Mouse (Mus musculus): ENCODE results near the gene Tab1.

Tab1 gene

DNA sequence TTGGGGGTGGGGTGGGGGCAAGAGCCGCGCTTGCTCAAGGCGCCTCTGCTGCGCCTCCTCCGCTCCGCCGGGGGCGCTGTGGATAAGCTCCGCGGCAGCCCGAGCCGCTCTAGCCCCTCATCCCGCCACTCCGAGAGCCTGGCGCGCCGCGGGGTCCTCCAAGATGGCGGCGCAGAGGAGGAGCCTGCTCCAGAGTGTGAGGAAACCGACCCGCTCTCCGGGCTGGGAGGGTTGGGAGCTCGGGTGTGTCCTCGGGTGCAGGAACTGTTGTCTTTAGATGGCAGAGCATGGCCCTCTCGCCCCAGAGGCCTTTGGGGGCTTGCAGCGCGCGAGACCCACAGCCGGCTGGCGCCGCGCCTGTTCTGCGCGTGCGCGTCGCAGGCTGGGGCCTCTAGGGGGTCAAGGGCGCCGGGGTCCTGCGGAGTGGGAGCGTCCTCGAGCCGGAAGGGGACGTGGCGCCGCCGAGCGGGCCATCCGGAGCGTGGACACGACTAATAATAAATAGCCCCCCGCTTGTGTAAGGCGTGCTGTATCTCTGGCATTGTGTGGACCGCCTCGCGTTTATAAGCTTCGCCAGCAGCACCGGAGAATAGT lies at the start of gene Tab1:
Gene Tab1 (plus strand): TSS at position 135 of the 594 bp plus-strand sequence.
- DNase-seq = peak; percentile 91

DNA sequence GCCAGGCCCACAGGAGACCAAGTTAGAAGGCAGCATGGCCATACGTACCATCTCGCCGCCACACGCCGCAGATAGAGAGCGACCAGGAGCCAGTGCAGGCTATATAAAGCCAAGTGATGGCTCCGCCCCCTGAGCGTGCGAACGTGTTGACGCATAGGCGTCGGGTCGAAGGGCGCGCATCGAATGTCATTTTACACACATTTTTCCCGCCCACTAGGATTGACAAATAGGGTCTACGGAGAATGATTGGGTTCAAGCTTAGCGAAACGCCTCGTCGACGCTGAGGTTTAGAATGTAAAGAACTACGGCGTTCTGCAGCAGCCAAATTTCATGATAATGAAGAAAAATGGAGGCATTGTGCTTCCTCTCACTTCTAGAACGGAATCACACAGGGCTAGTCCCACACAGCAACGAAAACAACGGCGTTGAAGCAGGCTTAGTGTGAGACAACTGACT lies 49.6 kb upstream of the Tab1 start:
- DNase-seq = peak; percentile 99

- DNase-seq = no peak
Measured at GRCm38 (mm10) chr15:80083740-80084139, 49.2 kb upstream of the Tab1 start.

GRCm38 (mm10) chr15:80087406-80088012 lies 45.4 kb upstream of the Tab1 start:
- peak; percentile 51 for DNase-seq

- peak; percentile 98 for DNase-seq
Measured at GRCm38 (mm10) chr15:80088637-80089036, 44.3 kb upstream of the Tab1 start.

DNA sequence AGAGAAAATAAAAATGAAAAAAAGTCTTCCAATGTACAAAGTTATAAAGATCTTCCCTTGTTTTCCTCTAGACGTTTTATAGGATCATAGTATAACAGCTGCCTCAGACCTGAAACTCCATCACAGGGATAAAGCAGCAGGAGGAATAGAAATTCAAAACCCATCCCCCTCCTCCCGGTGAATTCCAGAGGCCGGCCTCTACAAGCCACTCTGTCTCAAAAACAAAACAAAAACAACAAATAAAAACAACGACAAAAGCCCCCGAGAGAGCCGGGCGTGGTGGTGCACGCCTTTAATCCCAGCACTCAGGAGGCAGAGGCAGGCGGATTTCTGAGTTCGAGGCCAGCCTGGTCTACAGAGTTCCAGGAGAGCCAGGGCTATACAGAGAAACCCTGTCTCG lies 42.8 kb upstream of the Tab1 start:
- DNase-seq = peak; percentile 41

DNA sequence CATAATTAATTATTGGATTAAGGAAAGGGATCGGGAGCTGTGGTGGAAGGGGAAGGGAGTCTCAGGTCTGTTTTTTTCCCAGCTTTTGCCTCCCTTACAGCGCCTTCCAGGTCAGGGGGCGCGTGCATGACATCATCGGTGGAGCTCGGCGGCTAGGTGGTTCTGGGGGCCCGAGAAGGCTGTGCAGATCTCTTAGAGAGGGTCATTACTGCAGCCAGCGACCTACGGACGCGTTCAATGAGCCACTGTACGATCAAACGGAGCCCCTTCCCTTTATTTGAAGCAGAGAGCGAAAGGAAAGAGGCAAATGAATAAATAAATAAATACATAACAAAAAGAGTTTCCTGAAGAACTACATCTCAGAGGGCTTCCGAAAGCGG lies 42.2 kb upstream of the Tab1 start:
- DNase-seq = peak; percentile 70

GRCm38 (mm10) chr15:80091121-80091955 lies 41.6 kb upstream of the Tab1 start, which contains the start of the genes Syngr1 and Rpl3:
Gene Syngr1, plus strand, starts transcription at chr15:80091334.
Gene Rpl3, minus strand, starts transcription at chr15:80091868.
- peak; percentile 86 for DNase-seq

GRCm38 (mm10) chr15:80092041-80092441 lies 40.9 kb upstream of the Tab1 start:
- DNase-seq = peak; percentile 79

DNA sequence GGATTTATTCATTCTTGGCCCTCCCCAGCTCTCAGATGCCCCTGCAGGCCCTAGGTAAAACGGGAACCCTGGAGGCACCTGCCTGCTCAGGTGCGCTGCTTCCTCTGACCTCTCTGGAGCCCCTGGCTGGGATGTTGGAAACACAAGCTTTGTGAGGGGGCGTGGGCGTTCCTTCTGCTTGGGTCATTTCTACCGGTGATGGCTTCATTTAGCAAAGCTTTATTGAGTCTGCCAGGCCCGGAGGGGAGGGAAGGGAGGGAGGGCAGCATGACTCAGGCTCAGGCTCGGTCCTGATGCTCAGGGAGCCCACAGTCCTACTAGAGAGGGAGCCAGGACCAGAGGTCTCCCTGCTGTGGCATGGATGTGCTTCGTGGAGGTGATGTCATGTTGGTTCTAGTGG lies 40.3 kb upstream of the Tab1 start:
- peak; percentile 91 for DNase-seq

GRCm38 (mm10) chr15:80094201-80094600 lies 38.7 kb upstream of the Tab1 start:
- DNase-seq = peak; percentile 93

GRCm38 (mm10) chr15:80095596-80095995 lies 37.3 kb upstream of the Tab1 start:
- DNase-seq = no peak

DNA sequence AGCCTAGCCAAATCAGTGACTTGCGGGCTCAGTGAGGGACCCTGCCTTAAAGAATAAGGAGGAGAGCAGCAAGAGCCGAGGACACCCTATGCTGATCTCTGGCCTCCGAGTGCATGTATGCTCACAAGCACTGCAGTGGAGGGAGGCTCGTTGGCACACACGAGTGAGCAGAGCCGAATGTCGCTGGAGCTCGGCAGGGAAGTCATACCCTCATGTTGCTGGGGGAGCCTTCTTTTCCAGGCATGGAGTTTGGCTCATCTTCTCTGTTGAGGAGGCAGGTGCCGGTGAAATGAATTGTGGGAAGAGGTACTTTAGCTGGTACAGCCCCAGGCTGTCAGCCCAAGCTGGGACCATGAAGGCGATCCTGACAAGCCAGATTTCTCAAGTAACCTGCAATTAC lies 36.5 kb upstream of the Tab1 start:
- DNase-seq = no peak

DNA sequence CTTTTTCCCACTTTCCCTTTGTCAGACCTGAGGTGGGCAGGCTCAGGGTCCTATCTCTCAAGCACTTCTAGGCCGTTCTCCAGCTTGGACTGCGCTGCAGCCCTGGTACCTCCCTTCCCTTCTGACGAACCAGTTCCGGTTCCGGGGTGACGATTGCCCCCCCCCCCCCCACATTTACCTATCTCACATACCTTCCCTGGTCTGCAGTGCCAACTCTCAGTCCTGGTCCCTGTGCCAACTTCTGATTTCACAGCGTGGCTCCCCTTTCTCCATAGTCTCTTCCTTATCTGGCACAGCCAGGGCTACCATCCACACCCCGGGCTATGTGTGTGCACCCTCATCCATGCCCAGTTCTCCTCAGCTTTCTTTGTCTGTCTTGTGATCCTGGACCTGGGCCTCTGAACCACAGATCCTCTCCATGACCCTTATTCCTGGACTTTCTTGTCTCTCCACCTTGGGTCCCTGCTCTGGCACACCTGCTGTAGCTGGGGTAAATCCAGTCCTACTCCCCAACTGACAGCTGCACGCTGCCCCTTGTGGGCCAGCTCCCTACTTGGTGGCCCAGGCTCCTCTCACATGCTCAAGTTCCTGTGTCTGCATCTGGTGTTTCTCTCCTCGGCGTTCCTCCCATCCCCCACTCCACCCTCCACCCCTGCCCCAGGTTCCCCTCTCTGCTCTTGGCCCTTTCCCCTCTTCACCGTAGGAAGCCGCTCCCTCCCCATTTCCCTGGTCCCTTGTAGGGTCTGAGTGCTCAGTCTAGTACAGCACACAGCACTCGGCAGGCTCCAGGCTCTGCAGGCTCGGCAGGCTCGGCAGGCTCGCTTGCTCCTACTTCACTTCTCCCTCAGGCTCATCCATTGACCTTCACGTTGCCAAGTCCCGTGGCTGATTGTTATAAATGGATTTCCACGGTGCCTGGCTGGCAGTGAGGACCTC lies 35.7 kb upstream of the Tab1 start:
- DNase-seq = no peak

GRCm38 (mm10) chr15:80097999-80098461 lies 34.9 kb upstream of the Tab1 start:
- no peak for DNase-seq

DNA sequence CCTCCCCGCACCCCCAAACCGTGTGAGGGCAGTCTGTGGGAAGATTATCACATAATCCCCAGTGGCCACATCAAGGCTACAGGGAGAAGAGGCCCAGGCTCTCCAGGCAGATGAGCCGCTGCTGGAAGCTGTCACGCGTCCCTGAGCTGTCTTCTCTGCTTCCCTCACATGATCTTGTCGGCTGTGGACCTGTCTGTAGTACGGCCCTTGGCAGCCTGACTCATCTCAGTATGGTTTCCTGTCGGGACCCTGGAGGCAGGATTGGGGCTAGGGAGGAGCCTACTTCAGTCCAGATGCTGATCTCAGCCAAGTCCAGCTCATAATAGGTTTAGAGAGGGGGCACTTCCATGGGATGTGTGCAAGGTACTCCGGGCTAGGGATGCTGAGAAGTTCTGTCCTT lies 34.1 kb upstream of the Tab1 start:
- DNase-seq = no peak

- DNase-seq = peak; percentile 73
Measured at GRCm38 (mm10) chr15:80099477-80099876, 33.5 kb upstream of the Tab1 start.

DNA sequence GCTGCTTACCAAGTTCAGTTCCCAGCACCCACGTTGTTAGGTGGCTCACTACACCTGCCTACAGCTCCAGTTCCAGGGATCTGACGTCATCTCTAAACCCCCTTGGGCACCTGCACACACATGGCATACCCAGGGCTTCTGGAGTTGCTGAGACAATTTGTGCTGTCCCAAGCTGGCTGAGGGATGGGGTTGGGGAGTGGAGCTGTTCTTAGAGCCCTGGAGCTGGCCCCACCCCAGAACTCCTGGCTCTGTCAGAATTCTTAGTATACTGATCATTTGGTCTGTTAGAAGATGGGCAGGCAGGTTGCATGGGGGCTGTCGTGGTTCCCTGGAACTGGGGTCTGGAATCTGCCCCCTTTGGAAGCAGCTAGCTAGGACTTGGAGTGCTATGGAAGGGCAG lies 32.7 kb upstream of the Tab1 start:
- DNase-seq = peak; percentile 67

GRCm38 (mm10) chr15:80100871-80101270 lies 32.1 kb upstream of the Tab1 start:
- DNase-seq = peak; percentile 88

- peak; percentile 62 for DNase-seq
Measured at GRCm38 (mm10) chr15:80101503-80101902, 31.4 kb upstream of the Tab1 start.

GRCm38 (mm10) chr15:80102495-80102894 lies 30.4 kb upstream of the Tab1 start:
- peak; percentile 64 for DNase-seq
